Mouse (Mus musculus) adrenal gland, postnatal 10 days (tissue): Measurements from ENCODE around the gene Gp9. TPM values are rescaled to one million over a fixed set of nuclear protein-coding genes. Genes with fewer than 3 reads are reported as not detected.

Experiments
- DNase-seq: peaks from one replicate; pipeline ENCODE4 v3.0.0; 2021; ENCODE audit warnings: mixed read lengths
- total RNA-seq, 2 experiments: library from RNA; stranded (reverse); gene quantifications; 2 replicates each; pipeline ENCODE4 v1.2.3; 2021

Gp9 gene
- total RNA-seq, 2 experiments from 2014 or later: 1.1 to 1.3 TPM

DNA sequence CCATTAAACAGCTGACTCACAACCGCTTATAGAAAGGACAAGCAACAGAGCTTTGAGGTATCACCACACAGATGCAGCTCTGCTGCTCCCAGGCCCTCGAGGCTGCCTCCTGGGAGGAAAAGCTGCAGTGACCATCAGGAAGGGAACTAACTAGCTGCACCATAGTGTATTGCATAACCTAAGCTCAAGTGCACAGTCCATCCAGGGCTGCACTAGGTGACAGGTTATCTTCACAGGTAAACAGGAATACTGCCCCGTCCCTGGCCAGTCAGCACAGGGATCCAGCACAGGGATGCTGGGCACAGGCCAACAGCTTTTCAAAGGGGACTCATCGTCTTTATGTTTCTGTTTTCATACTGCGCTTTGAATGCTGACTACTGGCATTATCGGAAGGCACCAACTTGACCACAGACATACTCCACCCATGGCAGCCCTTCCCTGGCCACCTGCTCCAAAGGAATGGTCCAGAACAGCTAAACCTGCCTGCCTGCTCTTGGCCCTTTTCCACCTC lies 31.8 kb downstream of the Gp9 start:
- peak; percentile 18 for DNase-seq

DNA sequence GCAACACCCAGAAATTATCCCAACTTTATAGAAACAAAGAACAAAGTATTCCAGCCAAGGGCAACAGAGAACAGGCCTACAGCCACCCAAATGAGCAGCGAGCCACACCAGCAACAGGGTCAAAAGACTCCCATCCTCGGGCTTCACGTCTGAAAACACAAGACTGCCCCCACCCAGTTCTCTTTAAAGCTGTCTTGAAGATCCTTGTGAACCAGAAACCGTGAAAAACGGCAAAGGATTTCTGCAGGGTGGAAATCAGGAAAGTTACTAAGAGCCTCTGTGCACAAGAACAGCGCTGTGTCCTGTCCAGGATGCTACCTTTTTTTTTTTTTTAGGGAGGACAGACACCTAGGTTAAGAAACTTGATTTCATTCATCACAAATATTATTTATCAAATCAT lies 32.4 kb downstream of the Gp9 start:
- no peak for DNase-seq

DNA sequence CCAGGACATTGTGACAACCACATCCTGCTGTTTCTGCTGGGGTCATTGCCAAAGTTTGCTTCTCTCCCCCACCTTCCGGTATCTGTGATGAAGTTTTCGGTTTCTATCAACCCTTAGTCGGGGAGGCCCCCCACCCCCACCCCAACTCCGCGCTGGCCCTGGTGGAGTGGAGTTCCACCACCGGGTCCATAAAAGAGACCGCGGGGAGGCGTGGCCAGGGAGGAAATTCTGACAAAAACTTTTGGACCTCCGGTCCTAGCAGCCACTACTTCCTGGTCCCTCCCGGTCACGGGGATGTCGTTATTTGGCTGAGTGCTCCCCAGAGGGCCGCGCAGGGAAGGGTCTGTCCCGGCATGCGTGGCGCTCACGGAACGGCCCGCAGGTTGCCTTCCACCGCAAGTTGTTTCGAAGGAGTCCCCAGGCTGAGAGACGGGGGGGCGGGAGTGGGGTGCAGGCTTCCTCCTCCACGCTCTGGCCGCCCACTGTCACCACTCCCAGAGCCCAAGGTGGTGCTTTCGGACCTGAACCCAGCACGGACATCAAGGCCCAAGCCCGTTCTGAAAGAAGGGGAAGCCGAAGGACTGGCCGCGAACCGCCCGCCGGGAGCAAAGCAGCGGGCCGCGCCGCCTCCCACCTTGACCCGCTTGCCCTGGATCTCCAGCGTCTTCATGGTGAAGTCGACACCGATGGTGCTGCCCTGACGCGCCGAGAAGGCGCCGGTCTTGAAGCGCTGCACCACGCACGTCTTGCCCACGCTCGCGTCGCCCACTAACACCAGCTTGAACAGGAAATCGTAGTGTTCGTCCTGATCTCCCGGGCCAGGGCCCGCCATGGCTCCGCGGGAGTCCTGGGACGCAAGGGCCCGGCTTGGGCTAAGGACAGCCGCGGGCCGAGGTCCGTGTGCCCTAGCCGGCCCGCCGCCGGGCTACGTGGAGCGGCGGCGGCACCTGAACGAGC lies 33.1 kb downstream of the Gp9 start:
- DNase-seq: peak; percentile 76

DNA sequence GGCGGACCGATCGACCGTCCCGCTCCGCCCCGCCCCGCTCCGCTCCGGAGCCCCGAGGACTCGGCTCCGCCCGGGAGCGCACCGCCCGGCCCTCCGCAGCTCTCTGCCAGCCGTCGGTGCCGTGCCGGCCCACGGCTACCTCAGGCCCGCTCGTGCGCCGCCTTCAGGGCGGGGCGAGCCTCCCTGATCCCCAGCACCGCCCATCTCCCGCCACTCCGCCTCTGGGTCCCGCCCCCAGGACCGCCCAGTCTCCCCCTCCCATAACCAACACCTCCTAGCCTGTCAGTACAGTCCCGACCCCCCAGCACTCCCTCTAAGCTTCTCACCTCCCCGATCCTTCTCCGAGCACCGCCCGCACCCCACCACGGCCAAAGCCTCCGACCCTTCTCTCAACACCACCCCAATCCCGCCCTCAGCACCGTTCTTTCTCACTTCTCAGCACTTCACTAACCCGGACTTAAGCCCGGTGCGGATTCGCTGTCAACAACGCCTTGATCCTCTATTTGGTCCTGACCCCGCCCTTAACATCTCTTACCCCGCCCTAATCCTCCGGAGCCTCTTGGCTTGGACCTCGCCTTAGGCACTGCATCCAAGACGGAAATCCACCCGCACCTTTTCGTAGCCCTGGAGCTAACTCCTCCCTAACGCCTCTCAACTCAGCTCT lies 33.9 kb downstream of the Gp9 start, which contains the start of gene Rab43:
Rab43 (minus strand) TSS at position 490 of the 664 bp plus-strand sequence.
- DNase-seq: peak; percentile 97

DNA sequence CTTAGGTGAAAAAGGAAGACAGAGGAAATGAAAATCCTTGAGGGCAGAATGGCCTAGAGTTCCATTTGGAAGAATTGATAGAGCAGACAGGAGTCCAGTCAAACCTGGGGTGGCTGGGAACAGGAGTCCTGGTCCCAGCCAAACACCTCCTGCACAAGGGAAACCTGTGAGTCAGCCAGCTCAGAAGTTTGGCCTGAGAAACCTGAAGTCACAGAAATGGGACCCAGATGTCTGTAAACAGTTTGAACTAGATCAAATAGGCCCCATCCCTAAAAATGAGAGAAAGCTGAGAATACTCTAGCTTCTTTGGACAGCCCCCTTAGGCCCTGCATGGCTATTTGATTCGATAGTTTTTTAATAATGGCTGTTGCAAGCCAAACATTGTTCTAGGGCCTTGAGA lies 34.8 kb downstream of the Gp9 start:
- no peak for DNase-seq

DNA sequence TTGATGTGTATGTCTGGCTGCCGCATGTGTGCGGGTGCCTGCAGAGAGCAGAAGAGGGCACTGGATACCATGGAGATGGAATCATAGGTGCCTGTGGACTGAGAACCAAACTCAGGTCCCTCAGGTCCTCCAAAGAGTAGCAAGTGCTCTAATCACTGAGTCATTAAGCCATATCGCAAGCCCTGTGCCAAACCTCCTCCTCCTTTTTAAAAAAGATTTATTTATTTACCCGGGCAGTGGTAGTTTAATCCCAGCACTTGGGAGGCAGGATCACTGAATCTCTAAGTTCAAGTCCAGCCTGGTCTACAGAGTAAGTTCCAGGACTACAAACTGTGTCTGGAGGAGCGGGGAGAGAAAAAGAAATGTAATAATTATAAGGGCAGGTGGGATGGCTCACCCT lies 36.6 kb downstream of the Gp9 start:
- DNase-seq: no peak

DNA sequence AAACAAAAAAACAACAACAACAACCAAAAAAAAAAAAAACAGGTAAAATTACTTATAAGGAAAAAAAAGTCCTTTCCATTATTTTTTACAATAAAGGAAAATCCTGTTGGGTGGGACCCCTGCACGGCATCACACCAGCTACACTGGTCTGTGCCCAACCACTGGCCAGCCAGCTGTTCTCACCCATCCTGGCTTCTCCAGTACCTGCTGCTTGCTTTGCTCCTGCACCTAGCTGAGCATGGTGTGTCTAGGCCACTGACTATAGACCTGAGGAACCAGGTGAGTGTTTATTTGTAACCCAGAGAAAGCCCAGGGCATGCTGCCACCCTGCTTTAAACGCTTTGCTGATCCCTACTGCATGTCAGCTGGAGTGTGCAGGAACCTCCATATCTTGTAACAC lies 42.5 kb downstream of the Gp9 start:
- no peak for DNase-seq

Other genes with a start within 250 kb of the Gp9 start
- gene Arhgap25, start 244.8 kb upstream of the Gp9 start, total RNA-seq: 1 to 10 TPM; 7.5 to 8.3 TPM
- gene Prokr1, start 187.3 kb upstream of the Gp9 start, total RNA-seq: 1 to 10 TPM in 1 of 2 experiments, under 1 TPM in 1; 0.57 to 1.3 TPM
- gene Aplf, start 105.9 kb upstream of the Gp9 start, total RNA-seq: 1 to 10 TPM; 6.1 to 7.4 TPM
- gene Efcc1, start 47.2 kb upstream of the Gp9 start, total RNA-seq: 1 to 10 TPM; 1.1 to 1.4 TPM
- 10 to 100 TPM; 30.4 to 46.1 TPM for gene Rab43, start 34.1 kb downstream of the Gp9 start, total RNA-seq
- gene Gm45140, start 57.7 kb downstream of the Gp9 start, total RNA-seq: 1 to 10 TPM; 2.0 to 6.6 TPM
- gene Isy1, start 60.7 kb downstream of the Gp9 start, total RNA-seq: 10 to 100 TPM; 32.3 to 34.9 TPM
- 100 to 1,000 TPM; 395 to 399 TPM for gene Cnbp, start 73.0 kb downstream of the Gp9 start, total RNA-seq
- 10 to 100 TPM; 86.9 to 90.3 TPM for gene Copg1, start 109.7 kb downstream of the Gp9 start, total RNA-seq
- gene Hmces, start 135.9 kb downstream of the Gp9 start, total RNA-seq: 10 to 100 TPM; 21.1 to 25.4 TPM
- 10 to 100 TPM; 28.9 to 30.8 TPM for gene H1fx, start 203.6 kb downstream of the Gp9 start, total RNA-seq